Mouse (Mus musculus) spleen, adult 12 weeks (tissue): ENCODE measurements around the gene Nek9.

Experiments
- DNase-seq: peaks from one replicate; pipeline ENCODE4 v3.0.0; 2022; ENCODE audit warnings: low spot score

Nek9 gene

GRCm38 (mm10) chr12:85347196-85347595, 8.0 kb upstream of the Nek9 start:
- DNase-seq = no peak

GRCm38 (mm10) chr12:85346374-85346773, 7.2 kb upstream of the Nek9 start:
- DNase-seq = peak; percentile 11

- no peak for DNase-seq
These were observed 6.4 kb upstream of the Nek9 start for GRCm38 (mm10) chr12:85345559-85345958.

GRCm38 (mm10) chr12:85344252-85344651, 5.1 kb upstream of the Nek9 start:
- DNase-seq = no peak

- DNase-seq = no peak
These were observed 3.1 kb upstream of the Nek9 start for GRCm38 (mm10) chr12:85342310-85342709.

- DNase-seq = no peak
These were observed 2.0 kb upstream of the Nek9 start for GRCm38 (mm10) chr12:85341131-85341530.

- no peak for DNase-seq
These were observed 785 bp upstream of the Nek9 start for GRCm38 (mm10) chr12:85339947-85340346.

GRCm38 (mm10) chr12:85338815-85339214, 347 bp downstream of the Nek9 start:
- DNase-seq = no peak

GRCm38 (mm10) chr12:85337567-85338311, 1.4 kb downstream of the Nek9 start:
- DNase-seq = no peak

GRCm38 (mm10) chr12:85330153-85330552, 9.0 kb downstream of the Nek9 start:
- no peak for DNase-seq

GRCm38 (mm10) chr12:85308651-85309050, 30.5 kb downstream of the Nek9 start:
- DNase-seq = no peak

- peak; percentile 73 for DNase-seq
These were observed 33.8 kb downstream of the Nek9 start for GRCm38 (mm10) chr12:85305247-85305892.

GRCm38 (mm10) chr12:85304725-85305124, 34.4 kb downstream of the Nek9 start:
- DNase-seq = peak; percentile 22

- no peak for DNase-seq
These were observed 35.9 kb downstream of the Nek9 start for GRCm38 (mm10) chr12:85303256-85303655.

- DNase-seq = no peak
These were observed 40.4 kb downstream of the Nek9 start for GRCm38 (mm10) chr12:85298835-85299180.

- no peak for DNase-seq
These were observed 40.9 kb downstream of the Nek9 start for GRCm38 (mm10) chr12:85298127-85298834.

- no peak for DNase-seq
These were observed 41.7 kb downstream of the Nek9 start for GRCm38 (mm10) chr12:85297345-85297997.

GRCm38 (mm10) chr12:85296915-85297314, 42.2 kb downstream of the Nek9 start:
- no peak for DNase-seq

- no peak for DNase-seq
These were observed 43.7 kb downstream of the Nek9 start for GRCm38 (mm10) chr12:85295506-85295905.

- DNase-seq = no peak
These were observed 46.3 kb downstream of the Nek9 start for GRCm38 (mm10) chr12:85292906-85293305.

- DNase-seq = no peak
These were observed 46.9 kb downstream of the Nek9 start for GRCm38 (mm10) chr12:85292288-85292687.

- DNase-seq = no peak
These were observed 47.6 kb downstream of the Nek9 start for GRCm38 (mm10) chr12:85291541-85291940.

- no peak for DNase-seq
These were observed 48.5 kb downstream of the Nek9 start for GRCm38 (mm10) chr12:85290633-85291032.
